Mouse (Mus musculus) embryonic fibroblast, embryonic 13.5 days (primary cell): ENCODE data around the gene Capn1. TPM values are rescaled to one million over a fixed set of nuclear protein-coding genes. Genes with fewer than 3 reads are reported as not detected.
"Not testable (repeated sequence)": the region's sequence is repeated elsewhere in the genome, so short reads cannot be mapped to it uniquely, and the experiment has no call there.

ENCODE experiments used
- H3K27ac ChIP-seq: 2 replicates; pipeline ENCODE4 v1.5.1; 2012; ENCODE audit warnings: low read length, control low read depth, inconsistent platforms; ENCODE audit not compliant: insufficient read depth
- H3K4me1 ChIP-seq: 2 replicates; pipeline ENCODE4 v1.6.1; 2011; ENCODE audit warnings: low read length; ENCODE audit not compliant: control insufficient read depth, insufficient read depth
- H3K4me3 ChIP-seq: 2 replicates; pipeline ENCODE4 v1.5.1; 2011; ENCODE audit warnings: mild to moderate bottlenecking, control low read depth, low read length; ENCODE audit not compliant: insufficient read depth
- CTCF ChIP-seq: IDR thresholded peaks from 2 replicates; pipeline ENCODE4 v1.5.1; 2011; ENCODE audit warnings: mild to moderate bottlenecking, control low read depth, low read length, moderate library complexity, borderline replicate concordance; ENCODE audit not compliant: insufficient read depth
- POLR2A ChIP-seq: IDR thresholded peaks from 2 replicates; pipeline ENCODE4 v1.6.1; 2011; ENCODE audit warnings: low read depth, mild to moderate bottlenecking, control low read depth, low read length, moderate library complexity
- polyA plus RNA-seq: library from polyadenylated mRNA; stranded (reverse); fragments of >200 nt; gene quantifications from 2 replicates; pipeline ENCODE4 v1.2.4, GENCODE M21; 2011; ENCODE audit warnings: low read depth; ENCODE audit not compliant: missing spikeins, insufficient read length

Gene Capn1
- polyA plus RNA-seq, 1 experiment: 46.5 TPM

- TF ChIP-seq CTCF (no peak), POLR2A (no peak)
- H3K27ac ChIP-seq: no peak overlapping the region
- H3K4me3 ChIP-seq: peak overlapping the region; percentile 87
- H3K4me1 ChIP-seq: peaks cover 4% of the 10 kb centered on the region; the same call in 1 of the 2 replicates
Observed at GRCm38 (mm10) chr19:6056696-6057095, 41.0 kb upstream of the Capn1 start.

GRCm38 (mm10) chr19:6054296-6054695 lies 38.6 kb upstream of the Capn1 start:
- Histone ChIP-seq H3K4me1 (peaks cover 4% of the 10 kb centered on the region; the same call in 1 of the 2 replicates), H3K27ac (no peak overlapping the region), H3K4me3 (no peak overlapping the region)
- TF ChIP-seq CTCF (no peak), POLR2A (no peak)

- TF ChIP-seq CTCF (no peak), POLR2A (0 out of 2 replicates have a peak, but pooled peaks have one; percentile 1)
- Histone ChIP-seq H3K4me3 (no peak overlapping the region), H3K27ac (no peak overlapping the region), H3K4me1 (no peaks in the 10 kb centered on the region)
Observed at GRCm38 (mm10) chr19:6052516-6052915, 36.8 kb upstream of the Capn1 start.

GRCm38 (mm10) chr19:6048681-6049410 lies 33.1 kb upstream of the Capn1 start:
- no peak overlapping the region for H3K27ac ChIP-seq
- TF ChIP-seq POLR2A (no peak), CTCF (no peak)
- H3K4me3 ChIP-seq: no peak overlapping the region
- no peaks in the 10 kb centered on the region for H3K4me1 ChIP-seq

GRCm38 (mm10) chr19:6047899-6048166 lies 32.1 kb upstream of the Capn1 start:
- Histone ChIP-seq H3K4me1 (no peaks in the 10 kb centered on the region), H3K4me3 (peak overlapping the region; percentile 63), H3K27ac (0 out of 2 replicates have a peak overlapping the region, but pooled peaks have one; percentile 23)
- TF ChIP-seq CTCF (no peak), POLR2A (no peak)

GRCm38 (mm10) chr19:6047154-6047898 lies 31.6 kb upstream of the Capn1 start:
- peak overlapping the region; percentile 96 for H3K27ac ChIP-seq
- TF ChIP-seq CTCF (no peak), POLR2A (no peak)
- no peaks in the 10 kb centered on the region for H3K4me1 ChIP-seq
- peak overlapping the region; percentile 63 for H3K4me3 ChIP-seq

- Histone ChIP-seq H3K4me1 (no peaks in the 10 kb centered on the region), H3K27ac (peak within 1 kb of the TSS; percentile 96), H3K4me3 (peak within 1 kb of the TSS; percentile 63)
- TF ChIP-seq CTCF (no peak), POLR2A (peak; percentile 74)
Observed at GRCm38 (mm10) chr19:6046294-6047153, 30.8 kb upstream of the Capn1 start, which contains the start of gene Syvn1. Gene Syvn1, plus strand, starts transcription at chr19:6046576.

GRCm38 (mm10) chr19:6045366-6046293 lies 29.9 kb upstream of the Capn1 start:
- peak overlapping the region; percentile 86 for H3K27ac ChIP-seq
- peak overlapping the region; percentile 61 for H3K4me3 ChIP-seq
- no peaks in the 10 kb centered on the region for H3K4me1 ChIP-seq
- TF ChIP-seq CTCF (no peak), POLR2A (peak; percentile 64)

GRCm38 (mm10) chr19:6044102-6044501 lies 28.4 kb upstream of the Capn1 start:
- not testable (repeated sequence) for H3K27ac ChIP-seq, H3K4me3 ChIP-seq, H3K4me1 ChIP-seq
